Mouse (Mus musculus) layer of hippocampus, adult 9-10 months (tissue): ENCODE results near the gene Gosr2.

Experiments used
- DNase-seq: peaks from one replicate; pipeline ENCODE4 v3.0.0; 2022; ENCODE audit warnings: low spot score

The Gosr2 gene

DNA sequence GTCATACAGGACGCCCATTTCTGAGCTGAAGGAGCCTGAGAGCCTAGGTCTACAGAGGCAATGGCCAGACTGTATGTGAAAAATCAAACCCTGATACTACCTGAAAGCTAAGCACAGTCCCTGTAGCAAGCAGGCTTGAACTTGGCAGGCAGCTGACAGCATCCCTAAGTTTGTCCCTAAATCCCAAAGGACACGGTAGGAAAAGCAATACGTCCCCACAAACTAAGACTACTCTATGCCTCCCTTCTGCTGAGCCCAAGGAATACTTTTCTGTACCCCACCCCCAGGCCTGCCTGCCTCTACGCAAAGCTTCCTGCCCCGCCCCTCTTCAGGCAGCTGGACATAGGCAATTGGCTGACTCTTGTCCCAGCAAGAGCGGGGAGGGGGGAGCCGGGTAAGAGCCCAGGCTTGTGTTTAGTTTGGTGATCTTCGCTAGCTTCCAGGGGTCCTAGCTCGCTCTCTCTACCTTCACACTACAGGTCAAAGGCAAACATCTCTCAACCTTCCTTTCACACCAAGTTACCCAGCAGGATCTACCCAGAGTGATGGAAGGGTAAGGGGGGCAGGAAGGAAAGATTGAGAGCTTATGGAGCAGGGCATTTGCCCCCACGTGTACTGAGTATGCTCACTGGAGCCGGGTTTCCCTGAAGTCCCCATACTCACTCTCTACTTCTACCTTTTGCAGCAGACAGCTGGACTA lies 49.6 kb downstream of the Gosr2 start:
- DNase-seq = no peak

DNA sequence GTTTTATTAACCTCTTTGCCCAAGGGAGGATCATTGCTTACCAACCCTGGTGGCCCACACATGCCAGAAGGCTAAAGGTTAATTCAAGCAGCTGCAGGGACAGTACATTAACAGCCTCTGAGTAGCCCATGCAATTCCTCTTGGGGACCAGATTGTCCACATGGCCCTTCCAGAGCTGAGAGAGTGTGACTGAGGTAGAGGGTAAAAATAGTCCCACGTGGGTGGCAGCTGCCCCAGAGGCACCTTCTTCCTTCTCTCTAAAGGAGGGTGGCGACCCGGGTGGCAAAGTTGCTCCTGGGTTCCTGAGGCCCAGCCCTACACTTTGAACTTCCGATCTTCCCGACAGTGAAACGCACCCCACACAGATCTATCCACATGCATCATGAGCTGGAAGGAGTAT lies 51.4 kb downstream of the Gosr2 start:
- DNase-seq = no peak

DNA sequence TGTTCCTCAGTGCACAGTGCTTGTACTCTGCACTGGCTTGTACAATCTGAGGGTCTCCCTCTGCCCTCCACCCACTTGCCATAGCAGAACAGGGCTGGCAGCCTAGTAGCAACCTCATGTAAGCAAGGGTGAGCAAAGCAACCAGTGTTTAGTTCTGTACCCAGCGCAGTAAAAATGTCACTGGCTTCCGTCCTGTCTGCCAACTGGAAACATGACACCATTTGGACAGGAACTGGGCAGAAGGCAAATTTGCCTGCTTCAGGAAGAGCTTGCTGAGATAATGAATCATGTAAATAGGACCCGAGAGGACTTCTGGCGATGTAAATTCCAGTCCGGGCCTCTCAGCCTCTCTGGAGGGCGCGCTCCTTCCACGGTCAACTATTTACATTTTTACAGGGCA lies 52.0 kb downstream of the Gosr2 start:
- no peak for DNase-seq

- DNase-seq = no peak
Observed at GRCm38 (mm10) chr11:103643211-103643610, 54.5 kb downstream of the Gosr2 start.

- DNase-seq = no peak
Observed at GRCm38 (mm10) chr11:103639407-103639946, 58.2 kb downstream of the Gosr2 start.

DNA sequence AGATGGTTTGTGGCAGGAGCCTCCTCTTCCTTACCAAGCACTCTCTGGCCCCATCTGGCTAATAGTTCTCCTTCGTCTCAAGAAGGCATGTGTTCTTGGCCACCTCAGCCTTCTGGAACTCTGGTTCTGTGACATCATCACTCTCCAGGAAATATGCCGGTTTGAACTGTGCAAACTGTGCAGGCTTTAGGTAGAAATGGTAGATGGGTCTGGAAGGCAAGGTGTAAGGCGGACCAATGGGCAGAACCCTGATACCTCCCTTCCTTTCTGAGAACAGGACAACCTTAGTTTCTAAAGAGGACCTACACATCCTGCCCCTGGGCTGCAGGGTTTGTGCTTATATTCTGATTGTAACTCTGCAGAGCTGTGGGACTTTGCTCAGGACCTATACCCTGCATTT lies 58.9 kb downstream of the Gosr2 start, which contains the start of gene Lyzl6:
Gene Lyzl6 (minus strand): TSS at position 101 of the 400 bp plus-strand sequence.
- no peak for DNase-seq

- DNase-seq = no peak
Observed at GRCm38 (mm10) chr11:103636261-103636660, 61.4 kb downstream of the Gosr2 start.

DNA sequence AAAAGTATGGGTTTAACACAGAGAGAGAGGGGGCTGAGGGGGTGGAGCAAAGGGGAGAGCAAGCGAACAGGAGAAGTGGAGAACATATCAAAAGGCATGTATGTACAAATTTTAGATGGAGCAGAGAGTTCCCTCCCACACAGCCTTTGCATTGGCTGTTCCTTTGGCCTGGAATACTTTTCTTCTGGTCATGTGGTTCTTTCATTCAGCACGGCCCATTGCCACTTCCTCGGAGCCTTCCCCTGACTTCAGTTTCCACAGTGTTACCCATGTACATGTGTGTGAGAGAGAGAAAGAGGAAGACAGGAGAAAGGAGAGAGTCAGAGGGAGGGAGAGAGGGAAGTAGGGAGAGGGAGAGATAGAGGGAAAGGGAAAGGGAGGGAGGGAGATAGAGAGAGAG lies 62.2 kb downstream of the Gosr2 start:
- DNase-seq = no peak

DNA sequence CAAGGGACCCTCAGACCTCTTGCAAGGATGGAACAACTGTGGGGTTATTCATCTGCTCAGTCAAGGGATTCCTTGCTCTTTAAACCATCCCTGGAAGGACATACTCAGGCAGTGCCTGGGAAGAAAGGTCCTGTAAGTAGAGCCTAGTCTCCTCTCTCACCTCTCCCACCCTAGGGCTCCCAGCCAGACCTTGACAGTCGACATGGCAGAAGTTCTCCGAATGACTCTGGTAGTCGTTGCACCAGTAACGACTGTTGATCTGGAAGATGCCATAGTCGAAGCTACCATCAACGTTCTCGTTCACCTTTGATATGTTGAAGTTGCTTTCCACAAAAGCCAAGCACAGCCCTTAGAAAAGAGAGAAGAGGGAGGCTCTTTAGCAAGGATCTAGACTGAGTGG lies 62.9 kb downstream of the Gosr2 start:
- no peak for DNase-seq

DNA sequence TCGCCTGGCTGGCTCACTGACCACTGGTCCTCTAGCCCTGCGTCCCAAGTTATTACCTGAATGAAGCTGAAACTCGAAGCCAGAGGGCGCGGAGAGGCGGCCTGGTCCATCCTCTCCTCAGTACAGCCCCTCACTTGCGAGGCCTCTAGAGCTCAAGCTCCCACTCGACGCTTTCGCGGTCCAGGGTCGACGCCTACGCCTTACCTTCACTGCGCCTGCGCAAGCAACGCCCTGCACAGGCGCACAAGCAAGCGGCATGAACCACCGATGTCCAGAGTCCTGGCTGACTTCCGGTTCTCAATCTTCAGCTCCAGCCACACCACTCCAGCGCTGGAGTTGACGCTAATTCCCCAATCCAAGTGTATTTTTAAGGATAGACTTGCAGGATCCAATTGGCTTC lies 70.2 kb downstream of the Gosr2 start:
- no peak for DNase-seq
